Mouse (Mus musculus): ENCODE measurements at regions not wholly inside any gene's neighbourhood (a gene's known extent, or its start where the extent isn't known, plus 50 kb on each side); places are given as distances from the start of the nearest gene placed in this dataset.
A peak's percentile ranks its signal among the peaks of the same experiment; 100 is the strongest.

- DNase-seq (ENCODE audit: low read depth, low spot score) = peak; percentile 65
These were observed 64.4 kb upstream of the Fst start for GRCm38 (mm10) chr13:114523116-114523515.

- peak; percentile 43 for DNase-seq (ENCODE audit: low read depth, low spot score)
These were observed 68.1 kb upstream of the Fst start for GRCm38 (mm10) chr13:114526856-114527255.

DNA sequence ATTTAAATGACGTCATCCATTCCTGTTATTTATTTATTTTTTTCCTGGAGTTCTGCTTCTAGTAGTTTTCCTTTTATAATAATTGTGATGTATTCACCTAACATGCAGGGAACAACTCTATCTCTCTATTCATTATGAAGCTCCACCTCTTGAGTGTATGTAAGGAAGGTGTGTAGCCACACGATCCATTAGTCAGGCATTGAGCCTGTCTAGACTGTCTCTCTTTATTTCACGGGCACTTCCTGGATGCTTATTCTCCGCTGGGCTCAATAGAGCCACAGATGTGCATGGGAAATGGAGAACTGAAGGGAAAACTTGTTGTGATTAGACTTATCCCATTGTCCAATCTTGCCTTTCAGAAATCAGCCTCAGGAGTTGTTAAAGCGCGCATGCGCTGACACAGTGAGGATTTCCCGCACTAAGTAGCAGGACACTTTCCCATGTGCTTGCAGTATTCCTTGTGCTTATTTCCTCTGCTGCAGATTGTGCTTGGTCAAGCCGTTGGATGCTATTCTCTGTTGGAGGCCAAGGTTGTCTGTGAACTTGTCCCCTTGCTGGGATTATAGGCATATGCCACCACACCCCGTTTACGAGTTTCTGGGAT is 71.5 kb upstream of the Fst start:
- DNase-seq (ENCODE audit: low read depth, low spot score) = no peak

DNA sequence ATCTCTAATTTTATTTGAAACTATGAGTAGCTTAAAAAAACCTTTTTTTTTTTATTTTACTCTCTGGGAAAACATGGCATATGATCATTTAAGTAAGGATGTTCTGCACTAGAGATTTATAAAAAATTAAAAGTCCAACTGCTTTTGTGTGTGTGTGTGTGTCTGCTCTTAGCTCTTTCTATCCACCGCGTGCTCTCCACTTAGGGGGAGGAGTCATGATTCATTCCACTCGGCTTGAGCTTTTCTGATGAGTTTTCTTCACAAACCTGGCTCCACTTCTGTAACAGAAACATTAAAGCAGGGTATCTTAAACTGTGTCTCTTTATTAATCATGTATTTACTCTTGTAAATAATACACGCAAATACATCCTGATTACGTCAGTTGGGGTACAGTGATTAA is 73.0 kb upstream of the Fst start:
- no peak for DNase-seq (ENCODE audit: low read depth, low spot score)

DNA sequence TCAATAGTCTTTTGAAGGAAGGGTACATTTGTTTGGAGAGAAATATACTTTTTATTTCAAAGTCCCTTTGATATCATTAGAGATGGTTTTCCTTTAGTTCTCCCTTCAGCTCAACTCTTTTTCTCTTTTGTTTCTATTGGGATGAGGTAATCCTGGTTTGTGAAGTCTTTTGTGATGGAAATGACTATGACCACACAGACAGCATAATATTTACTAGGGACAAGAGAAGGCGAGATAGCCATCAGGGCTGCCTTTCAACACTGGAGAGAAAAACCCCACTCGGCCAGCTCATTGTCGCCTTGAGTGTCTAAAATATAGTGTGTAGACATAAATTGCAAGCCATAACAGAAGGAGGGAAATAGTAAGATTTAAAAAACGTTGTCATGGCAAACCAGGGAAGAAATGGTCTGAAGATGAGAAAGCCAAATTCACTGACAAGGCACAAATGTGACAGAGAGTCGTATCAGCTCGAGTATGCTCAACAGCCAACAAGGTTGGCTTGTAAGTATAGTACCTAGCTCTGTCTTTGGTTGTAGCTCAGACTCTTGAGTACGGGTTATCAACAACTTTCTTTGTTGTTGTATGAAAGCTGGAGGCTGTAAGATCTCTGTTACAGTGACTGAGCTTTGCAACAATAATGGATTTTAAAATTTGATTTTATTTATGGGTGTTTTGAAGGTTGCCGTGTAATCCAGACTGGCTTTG is 73.8 kb upstream of the Fst start:
- no peak for DNase-seq (ENCODE audit: low read depth, low spot score)

- peak; percentile 75 for DNase-seq (ENCODE audit: low read depth, low spot score)
These were observed 75.8 kb upstream of the Fst start for GRCm38 (mm10) chr13:114534591-114534990.

DNA sequence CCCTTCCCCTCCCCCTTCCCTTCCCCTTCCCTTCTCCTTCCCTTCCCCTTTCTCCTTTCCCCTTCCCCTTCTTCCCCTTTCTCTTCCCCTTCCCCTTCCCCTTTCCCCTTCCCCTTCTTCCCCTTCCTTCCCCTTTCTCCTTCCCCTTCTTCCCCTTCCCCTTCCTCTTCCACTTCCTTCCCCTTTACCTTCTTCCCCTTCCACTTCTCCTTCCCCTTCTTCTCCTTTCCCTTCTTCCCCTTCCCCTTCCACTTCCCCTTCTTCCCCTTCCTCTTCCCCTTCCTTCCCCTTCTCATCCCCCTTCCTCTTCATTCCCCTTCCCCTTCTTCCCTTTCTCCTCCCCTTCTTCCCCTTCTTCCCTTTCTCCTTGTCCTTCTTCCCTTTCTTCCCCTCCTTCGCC is 77.0 kb upstream of the Fst start:
- DNase-seq (ENCODE audit: low read depth, low spot score) = no peak

DNA sequence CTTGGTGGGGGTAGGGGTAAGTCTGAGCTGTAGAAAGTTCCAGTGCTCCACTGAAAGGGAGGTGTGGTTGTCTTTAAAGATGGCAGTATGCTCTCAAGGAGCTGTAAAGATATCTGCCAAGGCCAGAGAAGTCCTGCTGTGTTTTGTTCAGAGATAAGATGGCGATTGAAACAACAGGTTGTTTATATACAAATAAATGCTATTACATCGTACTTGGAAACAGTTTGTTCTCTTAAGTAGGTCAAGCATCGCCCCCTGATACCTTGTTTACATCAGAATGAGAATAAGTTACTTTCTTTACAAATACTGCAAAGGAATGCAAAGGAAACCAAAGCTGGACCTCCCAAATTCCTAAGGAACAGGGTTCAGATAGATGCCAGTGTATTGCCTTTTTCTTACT is 113.0 kb upstream of the Fst start:
- DNase-seq (ENCODE audit: low read depth, low spot score) = peak; percentile 74

DNA sequence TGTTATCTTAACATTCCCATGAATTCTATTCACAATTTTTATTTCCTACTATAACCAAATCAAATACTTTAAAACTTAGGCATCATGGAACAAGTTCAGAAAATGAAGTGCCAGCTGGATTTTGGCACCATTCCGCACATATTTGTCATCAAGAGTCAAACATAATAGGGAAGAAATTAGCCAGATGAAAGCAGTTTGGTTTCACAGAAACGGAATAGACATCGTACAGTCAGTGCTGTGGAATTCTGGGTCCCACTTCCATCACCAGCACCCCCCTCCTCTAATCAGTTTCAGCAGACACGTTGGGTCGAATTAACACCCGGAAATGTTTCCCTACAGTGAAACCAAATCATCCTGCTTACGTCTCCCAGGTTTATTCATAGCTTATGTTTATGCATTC is 125.8 kb upstream of the Fst start:
- DNase-seq (ENCODE audit: low read depth, low spot score) = no peak

- no peak for DNase-seq (ENCODE audit: low read depth, low spot score)
These were observed 128.9 kb upstream of the Fst start for GRCm38 (mm10) chr13:114587621-114588020.

GRCm38 (mm10) chr13:114603341-114603740 is 144.6 kb upstream of the Fst start:
- no peak for DNase-seq (ENCODE audit: low read depth, low spot score)

- DNase-seq (ENCODE audit: low read depth, low spot score) = no peak
These were observed 145.4 kb upstream of the Fst start for GRCm38 (mm10) chr13:114604037-114604694.

GRCm38 (mm10) chr13:114613909-114614308 is 155.2 kb upstream of the Fst start:
- no peak for DNase-seq (ENCODE audit: low read depth, low spot score)

DNA sequence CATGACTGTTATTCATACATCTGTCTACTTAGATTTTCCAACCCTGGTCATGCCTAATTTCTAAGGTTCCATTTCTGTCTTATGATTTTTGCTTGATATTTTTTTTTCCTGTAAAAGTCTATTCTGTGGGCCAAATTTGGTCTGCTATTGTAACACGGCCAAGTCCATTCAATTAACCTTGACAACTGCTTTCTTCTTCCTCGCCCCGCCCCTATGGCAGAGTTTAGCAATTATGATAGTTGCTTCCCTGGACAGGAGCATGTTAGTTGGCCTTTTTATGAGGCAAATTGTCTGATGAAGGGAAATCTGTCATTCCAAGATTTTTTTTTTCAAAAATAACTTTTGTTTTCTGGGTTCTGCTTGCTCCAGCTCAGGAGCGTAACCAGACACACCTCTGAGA is 160.7 kb upstream of the Fst start:
- DNase-seq (ENCODE audit: low read depth, low spot score) = no peak

DNA sequence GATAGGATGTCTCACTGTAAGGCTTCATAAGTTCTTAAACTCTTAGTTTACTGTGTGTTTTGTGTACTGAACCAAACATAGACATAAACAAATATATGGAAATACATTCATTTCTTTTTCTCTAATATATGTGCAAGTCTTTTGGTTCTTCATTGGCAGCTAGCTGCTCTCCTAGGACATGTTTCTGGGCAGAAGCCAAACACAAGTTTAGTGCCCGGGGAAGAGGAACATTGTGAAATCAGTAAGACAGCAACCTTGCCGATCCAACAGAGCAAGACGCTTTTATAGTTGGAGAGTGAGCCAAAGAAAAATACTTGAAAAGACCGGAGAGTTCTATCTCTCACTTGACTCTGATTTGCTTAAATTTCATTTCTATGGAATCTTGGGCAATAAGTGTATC is 178.0 kb upstream of the Fst start:
- DNase-seq (ENCODE audit: low read depth, low spot score) = no peak

- DNase-seq (ENCODE audit: low read depth, low spot score) = no peak
These were observed 178.5 kb upstream of the Mocs2 start for GRCm38 (mm10) chr13:114639531-114639930.

- DNase-seq (ENCODE audit: low read depth, low spot score) = no peak
These were observed 176.2 kb upstream of the Mocs2 start for GRCm38 (mm10) chr13:114641688-114642390.

- no peak for DNase-seq (ENCODE audit: low read depth, low spot score)
These were observed 175.0 kb upstream of the Mocs2 start for GRCm38 (mm10) chr13:114642901-114643491.

- DNase-seq (ENCODE audit: low read depth, low spot score) = no peak
These were observed 174.5 kb upstream of the Mocs2 start for GRCm38 (mm10) chr13:114643521-114643920.

GRCm38 (mm10) chr13:114654267-114654666 is 163.8 kb upstream of the Mocs2 start:
- no peak for DNase-seq (ENCODE audit: low read depth, low spot score)

DNA sequence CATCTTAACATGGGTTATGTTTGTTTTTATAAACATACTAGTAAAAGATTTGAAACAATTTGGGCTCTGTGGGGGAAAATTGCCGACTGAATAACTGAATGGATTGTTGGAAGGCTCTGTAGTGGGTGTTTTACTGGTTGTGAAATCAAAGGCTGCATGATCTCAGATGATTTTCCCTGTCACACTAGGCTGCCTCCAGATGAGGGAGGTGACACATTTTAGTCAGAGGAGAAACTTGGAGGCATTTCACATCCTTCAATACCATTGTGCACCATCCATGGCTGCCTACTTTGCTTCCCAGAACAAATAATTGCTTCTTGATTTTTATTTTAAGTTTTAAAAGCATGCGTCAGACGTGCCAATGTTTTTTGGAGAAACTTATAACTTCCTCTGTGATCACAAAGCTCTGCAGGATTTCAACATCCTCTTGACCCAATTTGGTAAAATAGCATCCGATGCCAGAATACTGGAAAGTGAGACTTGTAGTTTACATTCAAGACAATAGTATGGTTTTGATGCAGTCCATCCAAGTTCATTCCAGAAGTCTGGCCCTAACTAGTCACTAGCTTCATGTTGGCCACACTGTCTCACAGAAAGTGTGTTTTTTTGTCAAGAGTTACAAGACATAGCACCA is 163.0 kb upstream of the Mocs2 start:
- no peak for DNase-seq (ENCODE audit: low read depth, low spot score)

DNA sequence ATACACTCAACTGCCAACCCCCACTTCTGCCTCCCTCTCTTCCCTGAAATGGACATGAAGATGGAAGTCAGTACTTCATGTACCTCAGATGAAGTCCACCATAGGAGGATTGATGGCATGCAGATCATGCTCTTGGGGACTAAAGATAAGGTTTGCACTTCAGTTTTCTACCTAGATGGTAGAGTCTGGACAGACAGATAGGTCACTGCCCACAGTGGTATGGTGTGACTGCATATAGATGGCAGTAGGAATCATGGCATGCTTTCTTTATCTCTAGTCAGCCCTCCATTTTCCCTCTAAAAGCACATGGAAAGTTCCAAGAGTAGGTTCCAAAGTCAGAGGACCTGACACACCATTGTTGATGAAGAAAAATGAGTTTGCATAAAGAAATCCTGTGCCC is 145.6 kb upstream of the Mocs2 start:
- no peak for DNase-seq (ENCODE audit: low read depth, low spot score)
